Mouse (Mus musculus) layer of hippocampus, adult 8-10 months (tissue): ENCODE data around the gene Prr14. TPM values are rescaled to one million over a fixed set of nuclear protein-coding genes. Genes with fewer than 3 reads are reported as not detected.
A peak's percentile ranks its signal among the peaks of the same experiment; 100 is the strongest.
"Not testable (repeated sequence)": the region's sequence is repeated elsewhere in the genome, so short reads cannot be mapped to it uniquely, and the experiment has no call there.

ENCODE experiments used
- DNase-seq, 2 experiments: peaks; one replicate each; pipeline ENCODE4 v3.0.0; 2022; ENCODE audit warnings: low spot score in 2 of 2
- total RNA-seq, 4 experiments: library from RNA; stranded (reverse); gene quantifications; 2 replicates each; pipeline ENCODE4 v1.2.4; 2022

The Prr14 gene
- total RNA-seq, result 10 to 100 TPM; 30.0 to 35.5 (median 34.0) TPM

DNA sequence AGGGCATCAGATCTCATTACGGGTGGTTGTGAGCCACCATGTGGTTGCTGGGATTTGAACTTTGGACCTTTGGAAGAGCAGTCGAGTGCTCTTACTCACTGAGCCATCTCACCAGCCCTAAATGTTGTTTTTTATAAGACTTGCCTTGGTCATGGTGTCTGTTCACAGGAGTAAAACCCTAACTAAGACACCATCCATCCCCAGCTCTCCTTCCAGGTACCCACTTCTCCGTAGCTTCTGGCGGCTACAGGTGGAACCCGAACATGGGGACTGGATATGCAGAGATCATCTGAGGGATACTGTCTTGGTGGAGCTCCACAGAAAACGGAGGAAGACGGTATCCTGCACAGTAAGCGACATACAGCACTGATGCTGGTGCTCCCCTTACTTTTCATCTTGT is at the start of gene Prr14:
Gene Prr14, plus strand, starts transcription at position 301 of the 400 bp plus-strand sequence.
- not testable (repeated sequence) for DNase-seq

DNA sequence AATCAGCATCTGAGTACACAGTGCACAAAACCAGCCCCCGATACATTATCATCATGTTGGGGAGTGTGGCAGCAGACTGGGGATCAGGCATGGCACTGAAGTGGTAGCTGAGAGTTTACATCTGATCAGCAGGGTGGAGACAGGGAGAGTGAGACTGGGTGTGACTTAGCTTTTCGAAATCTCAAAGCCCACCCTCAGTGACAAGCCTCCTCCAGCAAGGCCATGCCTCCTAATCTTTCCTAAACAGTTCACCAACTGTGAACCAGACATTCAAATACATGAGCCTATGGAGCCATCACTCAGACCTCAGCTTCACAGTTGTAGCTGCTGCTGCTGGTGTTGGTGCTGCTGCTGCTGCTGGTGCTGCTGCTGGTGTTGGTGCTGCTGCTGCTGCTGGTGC is 48.0 kb upstream of the Prr14 start:
- no peak for DNase-seq

DNA sequence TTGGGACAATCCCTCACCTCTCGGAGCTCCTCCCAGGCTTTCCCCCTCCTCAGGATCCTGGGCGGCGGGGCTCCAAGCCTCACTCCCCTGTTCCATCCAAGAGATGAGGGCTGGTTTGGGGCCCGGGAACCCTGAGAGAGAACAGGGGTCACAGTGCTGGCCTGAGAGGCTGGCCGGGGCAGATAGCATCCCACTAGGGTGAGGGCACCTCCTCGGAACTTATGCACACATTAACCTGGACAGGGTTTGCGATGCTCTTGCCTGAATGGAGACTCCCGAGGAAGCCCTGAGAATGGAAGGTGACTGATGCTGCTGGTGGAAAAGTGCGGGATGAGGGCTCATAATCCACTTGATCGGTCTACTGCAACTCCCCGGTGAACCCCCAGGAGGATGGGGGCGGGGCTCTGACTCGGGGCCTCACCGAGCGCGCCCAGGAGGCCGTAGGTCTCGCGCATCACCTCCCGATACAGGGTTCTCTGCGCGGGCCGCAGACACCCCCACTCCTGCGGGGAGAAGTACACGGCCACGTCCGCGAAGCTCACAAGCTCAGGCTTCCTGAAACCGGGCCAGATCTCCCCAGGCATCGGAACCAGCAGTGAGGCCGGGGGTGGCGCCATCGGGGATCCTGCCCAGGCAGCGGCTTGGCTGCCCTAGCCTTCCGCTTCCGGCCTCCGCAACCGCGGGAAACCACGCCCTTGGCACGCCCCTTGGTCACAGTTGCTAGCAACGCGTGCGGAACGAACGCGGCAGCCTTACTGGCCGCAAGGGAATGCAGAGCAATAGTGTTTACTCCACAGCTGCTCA is 37.8 kb upstream of the Prr14 start, which contains the start of gene Zfp688:
Gene Zfp688, minus strand, starts transcription at position 681 of the 804 bp plus-strand sequence.
- DNase-seq, result peak; percentile 83 to 87

DNA sequence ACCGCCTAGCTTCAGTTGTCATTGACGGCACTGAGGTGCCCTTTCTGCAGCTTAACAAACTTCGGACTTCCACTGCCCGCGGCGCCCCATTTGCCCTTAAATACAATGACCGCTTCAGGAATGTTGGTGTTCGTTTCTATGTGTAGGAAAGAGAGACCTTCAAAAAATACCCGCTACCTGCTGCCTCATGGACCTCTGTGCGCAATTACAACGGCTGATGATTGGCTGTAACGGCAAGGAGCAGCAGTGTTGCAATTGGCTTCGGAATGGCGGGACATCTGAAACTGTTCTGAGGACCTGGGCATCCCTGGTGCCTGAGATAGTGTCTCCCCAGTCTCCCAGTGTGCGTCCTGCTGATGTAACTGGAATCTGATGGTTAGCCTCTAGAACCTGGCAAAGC is 37.2 kb upstream of the Prr14 start:
- peak; percentile 25 to 32 for DNase-seq

DNA sequence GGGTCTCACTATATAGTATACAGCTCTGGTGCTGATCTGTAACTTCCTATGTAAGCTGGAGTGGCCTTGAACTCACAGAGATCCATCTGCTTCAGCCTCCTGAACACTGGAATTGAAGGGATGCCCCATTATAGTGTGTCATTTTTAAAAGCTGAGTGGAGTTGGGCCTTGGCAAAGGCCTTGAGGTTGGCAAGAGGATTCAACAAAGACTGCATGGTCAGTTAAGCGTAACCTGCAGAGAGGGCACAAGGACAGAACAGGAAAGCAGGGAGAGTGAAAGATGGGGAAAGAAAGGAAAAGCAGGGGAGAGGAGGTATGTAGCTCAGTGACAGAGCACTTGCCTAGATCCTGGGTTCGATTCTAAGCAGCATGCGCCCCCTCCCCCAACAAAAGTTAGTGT is 34.1 kb upstream of the Prr14 start:
- no peak for DNase-seq

DNA sequence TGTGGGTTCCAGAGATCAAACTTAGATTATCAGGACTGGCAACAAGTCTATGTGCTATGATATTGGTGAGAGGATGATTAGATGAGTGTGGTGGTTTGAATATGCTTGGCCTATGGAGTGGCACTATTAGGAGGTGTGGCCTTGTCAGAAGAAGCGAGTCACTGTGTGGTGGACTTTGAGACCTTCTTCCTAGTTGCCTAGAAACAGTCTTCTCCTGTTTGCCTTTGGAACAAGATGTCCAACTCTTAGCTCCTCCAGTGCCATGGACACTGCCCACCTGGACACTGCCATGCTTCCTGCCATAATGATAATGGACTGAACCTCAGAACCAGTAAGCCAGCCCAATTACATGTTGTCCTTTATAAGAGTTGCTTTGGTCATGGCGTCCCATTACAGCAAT is 33.5 kb upstream of the Prr14 start:
- no peak for DNase-seq

DNA sequence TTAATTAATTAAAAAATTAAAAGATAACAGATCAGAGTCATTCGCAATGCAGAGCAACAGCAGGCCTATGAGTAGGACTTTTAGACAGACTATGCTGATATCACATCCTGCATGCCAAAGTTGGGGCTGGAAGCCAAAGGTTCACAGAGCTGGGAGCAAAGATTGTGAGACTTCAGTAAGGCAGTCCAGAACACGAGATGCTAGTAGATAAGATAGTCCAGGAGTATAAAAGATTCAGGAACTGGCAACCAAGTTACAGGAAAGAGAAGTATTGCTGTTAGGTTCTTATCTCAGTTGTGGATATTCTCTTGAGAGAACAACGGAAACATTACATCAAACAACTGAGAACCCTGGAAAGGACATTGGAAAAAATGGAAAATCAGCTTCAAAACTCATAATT is 33.1 kb upstream of the Prr14 start:
- no peak for DNase-seq

DNA sequence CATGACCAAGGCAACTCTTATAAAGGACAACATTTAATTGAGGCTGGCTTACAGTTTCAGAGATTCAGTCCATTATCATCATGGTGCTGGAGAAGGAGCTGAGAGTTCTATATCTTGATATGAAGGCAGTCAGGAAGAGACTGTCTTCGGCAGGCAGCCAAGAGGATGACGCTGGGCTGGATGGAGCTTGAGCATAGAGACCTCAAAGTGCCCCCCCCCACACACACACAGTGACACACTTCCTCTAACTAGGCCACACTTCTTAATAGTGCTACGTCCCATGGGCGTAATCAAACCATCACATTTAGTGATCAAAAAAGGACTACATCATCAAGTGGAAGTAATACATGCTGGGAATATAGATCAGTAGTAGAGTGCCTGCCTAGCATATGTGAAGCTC is 24.2 kb upstream of the Prr14 start:
- DNase-seq, result no peak

DNA sequence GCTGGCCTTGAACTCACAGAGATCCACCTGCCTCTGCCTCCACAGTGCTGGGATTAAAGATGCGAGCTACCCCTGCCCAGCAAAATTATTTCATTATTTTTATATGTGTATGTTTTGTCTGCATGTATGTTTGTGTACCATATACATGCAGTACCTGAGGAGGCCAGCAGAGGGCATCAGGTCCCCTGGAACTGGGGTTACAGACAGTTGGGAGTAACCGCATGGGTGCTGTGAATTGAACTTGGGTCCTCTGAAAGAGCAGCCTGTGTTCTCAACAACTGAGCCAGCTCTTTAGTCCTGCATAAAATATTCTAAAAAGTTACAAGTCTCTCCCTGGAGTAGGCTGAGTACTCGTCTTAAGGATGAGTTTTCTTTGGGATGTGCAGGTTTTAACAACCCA is 21.7 kb upstream of the Prr14 start:
- DNase-seq, result no peak

DNA sequence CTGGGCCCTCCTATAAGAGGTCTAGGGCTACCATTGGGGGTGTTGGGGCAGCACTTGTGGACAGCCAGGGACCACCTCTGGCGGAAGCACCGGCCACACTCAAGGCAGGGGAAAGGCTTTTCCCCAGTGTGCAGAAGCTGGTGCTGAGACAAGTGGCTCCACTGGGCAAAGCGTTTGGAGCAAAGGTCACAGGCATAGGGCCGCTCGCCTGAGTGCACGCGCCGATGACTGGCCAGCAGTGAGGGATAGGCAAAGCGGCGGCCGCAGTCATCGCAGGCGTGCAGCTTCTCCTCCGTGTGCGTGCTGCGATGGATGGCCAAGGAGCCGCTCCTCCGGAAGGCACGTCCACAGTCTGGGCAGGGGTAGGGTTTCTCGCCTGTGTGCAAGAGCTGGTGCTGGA is 15.4 kb upstream of the Prr14 start:
- DNase-seq, result no peak

DNA sequence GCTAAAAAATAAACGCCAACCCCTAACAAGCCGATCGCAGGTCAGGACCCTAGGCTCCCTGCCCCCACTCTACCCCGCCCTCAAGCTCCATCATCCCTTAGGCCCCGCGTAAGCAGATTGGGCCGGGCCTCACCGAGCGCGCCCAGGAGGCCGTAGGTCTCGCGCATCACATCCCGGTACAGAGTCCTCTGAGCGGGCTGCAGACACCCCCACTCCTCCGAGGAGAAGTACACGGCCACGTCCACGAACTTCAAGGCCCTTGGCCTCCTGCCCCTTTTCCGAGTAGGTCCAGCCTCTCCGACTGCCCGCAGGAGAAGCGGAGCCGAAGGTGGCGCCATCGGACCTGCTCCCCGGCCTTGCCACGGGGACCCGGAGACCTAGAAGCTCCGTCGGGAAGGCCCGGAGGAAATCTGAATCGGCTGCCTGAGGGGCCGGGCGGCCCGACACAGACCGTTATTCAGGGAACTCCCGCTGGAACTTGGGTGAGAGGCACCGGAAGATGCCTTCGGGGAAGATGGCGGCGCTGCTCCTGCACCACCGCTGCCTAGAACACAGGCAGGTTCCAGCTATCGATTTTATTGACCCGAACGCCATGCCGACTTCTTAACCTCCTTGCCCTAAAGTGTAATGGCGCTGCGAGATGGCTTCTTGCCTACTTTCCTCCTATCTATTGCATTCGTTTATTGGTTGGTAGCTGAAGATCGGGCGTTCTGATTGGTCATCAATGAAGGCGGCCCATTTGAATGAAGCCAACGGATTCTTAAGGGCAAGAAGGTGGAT is 10.7 kb upstream of the Prr14 start, which contains the start of gene Zfp689:
Gene Zfp689, minus strand, starts transcription at position 638 of the 780 bp plus-strand sequence.
- peak; percentile 96 for DNase-seq

DNA sequence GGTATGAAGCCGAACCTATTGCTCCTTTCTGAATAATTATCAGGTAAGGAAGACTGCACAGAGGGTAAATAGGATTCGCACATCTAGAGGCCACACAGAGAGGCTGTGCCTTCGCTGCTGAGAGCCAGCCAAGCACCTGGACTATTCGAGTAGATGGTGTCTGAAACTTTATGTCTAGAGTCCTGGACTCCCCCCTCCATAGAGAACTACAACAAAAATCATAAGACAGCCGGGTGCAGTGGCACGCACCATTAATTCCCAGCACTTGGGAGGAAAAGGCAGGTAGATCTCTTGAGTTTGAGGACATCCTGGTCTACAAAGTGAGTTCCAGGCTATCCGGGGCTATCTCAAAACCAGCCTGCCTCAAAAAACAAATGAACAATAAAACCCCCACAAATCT is 9.4 kb upstream of the Prr14 start:
- DNase-seq, result no peak

DNA sequence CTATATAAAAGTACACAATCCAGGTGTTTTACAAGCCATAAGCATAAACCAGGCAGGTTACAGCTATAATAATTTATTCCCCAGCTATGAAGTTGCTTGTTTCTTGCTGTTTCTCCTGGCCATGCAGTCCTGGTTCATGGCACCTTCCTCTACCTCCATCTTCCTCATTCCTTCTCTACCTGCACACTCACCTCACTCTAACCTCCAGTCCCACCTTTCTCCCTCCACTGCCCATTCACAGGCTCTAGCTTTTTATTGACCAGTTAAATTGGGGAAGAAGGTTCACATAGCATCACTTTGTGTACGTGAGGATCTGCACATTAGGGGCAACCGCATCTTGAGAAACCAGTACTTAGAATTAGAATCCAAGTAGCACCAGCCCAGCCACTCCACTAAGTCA is 6.4 kb upstream of the Prr14 start:
- no peak for DNase-seq

DNA sequence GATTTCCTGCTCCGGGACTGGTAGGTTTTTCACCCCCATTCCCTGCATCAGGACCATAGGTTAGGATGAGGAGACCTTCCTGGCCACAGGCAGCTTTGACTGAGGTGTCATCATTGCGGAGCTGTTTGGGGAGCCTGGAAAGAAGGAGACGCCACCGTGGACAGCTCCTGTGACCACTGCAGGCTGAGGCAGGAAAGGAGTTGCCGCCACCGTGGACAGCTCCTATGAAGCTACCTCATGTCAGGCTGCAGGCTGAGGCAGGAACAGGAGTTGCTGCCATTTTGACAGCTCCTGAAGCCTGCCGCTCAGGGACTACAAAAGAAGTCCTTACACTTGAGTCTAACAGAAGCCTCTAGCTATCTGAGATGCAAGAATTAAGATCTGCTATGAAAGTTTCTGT is 4.5 kb upstream of the Prr14 start:
- DNase-seq, result no peak

DNA sequence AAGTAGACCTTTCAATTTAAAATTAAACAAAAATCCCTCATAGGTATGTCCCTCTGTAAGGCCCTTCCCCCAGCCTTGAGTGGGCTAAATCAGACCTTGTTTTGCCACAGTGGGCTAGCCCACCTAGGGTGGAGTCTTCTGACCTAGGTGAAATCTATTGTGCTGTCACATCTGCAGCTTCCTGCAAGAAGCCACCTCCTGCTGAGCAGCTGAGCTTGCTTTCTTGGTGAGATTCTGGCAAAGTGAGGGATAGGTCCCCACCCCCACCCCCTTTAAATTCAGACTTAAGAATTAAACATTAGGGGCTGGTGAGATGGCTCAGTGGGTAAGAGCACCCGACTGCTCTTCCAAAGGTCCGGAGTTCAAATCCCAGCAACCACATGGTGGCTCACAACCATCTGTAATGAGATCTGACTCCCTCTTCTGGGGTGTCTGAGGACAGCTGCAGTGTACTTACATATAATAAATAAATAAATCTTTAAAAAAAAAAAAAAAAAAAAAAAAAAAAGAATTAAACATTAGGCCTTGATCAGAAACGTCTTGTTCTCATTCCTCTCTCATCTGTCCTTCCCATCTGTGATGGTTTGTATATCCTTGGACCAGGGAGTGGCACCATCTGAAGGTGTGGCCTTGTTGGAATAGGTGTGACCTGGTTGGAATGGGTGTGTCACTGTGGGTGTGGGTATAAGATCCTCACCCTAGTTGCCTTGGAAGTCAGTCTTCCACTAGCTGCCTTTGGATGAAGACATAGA is 864 bp upstream of the Prr14 start:
- DNase-seq, result not testable (repeated sequence)

DNA sequence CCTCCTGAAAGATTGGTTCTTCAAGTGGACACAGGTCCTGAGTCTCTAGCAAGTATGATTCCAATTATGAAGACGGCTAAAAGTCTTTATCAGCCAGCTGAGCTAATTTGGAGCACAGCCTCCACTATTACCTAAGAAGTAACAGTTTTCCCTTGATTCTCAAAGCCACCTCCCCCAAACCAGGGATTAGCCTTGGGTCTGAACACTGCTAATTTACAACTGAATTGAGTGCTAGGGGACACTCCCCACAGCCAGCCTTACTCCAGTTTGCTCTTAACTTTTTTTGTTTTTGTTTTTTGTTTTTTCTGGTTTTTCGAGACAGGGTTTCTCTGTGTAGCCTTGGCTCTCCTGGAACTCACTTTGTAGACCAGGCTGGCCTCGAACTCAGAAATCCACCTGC is 5.8 kb downstream of the Prr14 start:
- DNase-seq, result no peak

DNA sequence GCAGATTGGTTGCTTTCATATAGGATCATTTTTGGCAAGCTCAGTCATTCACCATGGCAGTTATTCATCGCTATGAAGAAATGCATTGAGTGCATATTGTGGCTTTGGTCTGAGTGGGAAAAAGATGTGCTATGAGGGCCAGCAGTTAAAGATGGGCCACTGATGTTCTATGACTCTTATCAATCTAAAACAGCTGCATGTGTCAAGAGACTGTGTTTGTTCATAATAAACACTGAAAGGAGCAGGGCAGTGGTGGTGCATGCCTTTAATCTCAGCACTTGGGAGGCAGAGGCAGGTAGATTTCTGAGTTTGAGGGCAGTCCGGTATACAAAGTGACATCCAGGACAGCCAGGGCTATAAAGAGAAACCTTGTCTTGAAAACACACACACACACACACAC is 6.3 kb downstream of the Prr14 start:
- not testable (repeated sequence) for DNase-seq

DNA sequence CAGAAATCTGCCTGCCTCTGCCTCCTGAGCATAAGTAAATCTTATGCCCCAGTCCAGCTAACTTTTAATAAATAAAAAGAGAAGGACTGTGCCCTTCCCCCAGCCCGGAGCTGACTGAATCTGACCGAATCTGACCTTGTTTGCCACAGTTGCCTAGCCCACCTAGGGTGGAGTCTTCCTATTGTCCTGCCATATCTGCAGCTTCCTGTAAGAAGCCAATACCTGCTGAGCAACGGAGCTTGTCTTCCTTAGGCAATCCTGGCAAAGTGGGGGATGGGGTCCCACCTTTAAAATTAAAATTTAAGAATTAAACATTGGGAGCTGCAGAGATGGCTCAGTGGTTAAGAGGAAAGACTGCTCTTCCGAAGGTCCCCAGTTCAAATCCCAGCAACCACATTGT is 7.2 kb downstream of the Prr14 start:
- no peak for DNase-seq

DNA sequence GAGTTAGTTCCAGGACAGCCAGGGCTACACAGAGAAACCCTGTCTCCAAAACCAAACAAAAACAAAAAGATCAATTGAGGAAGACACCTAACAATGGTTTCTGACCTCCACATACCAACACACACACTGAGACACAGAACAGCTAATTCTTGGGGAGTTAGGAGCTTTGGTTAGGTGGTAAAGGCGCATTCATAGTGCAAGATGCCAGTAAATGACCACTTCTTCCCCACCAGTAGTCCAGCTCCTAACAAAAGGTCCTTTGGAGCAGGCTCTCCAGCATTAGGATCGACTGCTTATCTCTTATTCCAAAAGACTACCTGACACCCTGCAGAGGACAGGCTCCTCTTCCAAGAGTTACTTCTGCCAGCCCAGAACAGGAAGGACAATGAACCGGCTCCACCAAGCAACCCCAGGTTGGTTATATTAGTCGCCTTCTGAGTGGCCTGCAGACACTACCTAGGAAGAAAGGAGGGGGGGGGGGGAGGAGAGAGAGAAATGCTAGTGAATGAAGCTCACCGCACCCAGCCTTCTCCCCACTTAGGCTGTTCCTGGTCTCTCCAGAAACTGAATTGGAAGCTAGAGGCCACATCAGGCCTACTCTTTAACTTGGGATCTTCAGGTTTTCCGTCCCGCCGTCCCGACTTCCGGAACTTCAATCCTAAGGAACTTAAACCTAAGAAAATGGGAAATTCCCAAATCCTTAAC is 10.8 kb downstream of the Prr14 start:
- no peak for DNase-seq

DNA sequence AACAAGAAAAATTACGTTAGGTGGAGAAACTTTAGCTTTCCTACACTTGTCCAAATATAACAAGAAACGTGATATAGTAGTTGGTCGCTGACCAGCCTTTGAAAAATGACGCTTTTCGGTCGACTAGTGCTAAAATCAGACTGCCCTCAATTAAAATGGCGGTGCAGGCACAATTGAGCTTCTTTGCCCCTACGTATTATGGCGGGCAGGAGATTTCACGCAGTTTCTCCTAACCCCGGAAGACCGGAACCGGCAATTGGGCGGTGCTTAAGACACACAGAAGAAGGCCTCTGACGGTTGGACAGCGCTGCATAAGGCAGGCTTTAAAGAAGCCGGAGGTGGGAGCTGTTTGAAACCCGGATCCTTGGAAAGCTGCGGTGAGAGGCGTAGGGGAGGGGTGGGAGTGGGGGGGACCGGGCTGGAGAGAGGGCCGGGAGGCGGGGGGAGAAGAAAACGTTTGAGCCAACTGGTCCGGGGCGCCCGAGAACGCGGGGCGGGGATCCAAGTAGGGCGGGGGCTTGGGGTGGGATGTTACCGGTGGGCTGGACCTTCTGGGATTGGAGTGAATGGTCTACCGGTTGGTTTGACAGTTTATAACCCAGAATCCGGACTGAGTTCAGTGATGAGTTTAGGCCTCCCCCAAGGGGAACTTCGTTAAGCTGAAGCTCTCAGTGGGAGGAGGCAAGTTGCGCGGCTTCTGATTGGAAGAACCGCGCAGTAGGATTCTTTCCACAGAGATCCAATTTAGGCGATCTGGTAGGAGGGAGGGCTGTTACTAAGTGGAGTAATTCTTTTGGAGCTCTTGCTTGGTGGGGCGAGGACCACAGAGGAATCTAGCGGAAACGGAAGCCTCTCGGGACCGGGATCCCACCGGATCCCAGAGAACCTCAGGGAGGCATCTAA is 11.6 kb downstream of the Prr14 start:
- peak; percentile 93 to 96 for DNase-seq
